Mouse (Mus musculus): ENCODE data around the gene Trim41.

Trim41 gene

GRCm38 (mm10) chr11:48789973-48790823 is 27.0 kb downstream of the Trim41 start:
- DNase-seq (ENCODE audit: low spot score): peak; percentile 74

DNA sequence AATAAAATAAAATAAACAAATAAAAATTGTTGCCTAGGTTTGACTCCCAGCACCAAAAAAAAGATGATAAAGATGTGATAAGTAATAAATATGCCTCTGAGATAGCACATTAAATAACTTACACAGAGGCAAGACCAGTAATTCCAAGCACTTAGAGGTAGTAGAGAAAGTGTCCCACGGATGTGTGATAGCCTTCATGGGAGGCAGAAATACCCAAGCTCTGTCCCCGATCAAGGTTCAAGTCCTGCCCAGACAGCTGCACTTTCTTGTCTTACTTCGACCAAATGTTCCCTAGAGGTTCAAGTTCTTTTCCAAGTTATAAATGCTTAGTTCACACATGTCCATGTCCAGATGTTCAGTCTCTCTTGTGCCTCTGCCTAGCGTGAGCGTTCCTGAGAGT is 27.9 kb downstream of the Trim41 start:
- no peak for DNase-seq (ENCODE audit: low spot score)

- DNase-seq (ENCODE audit: low spot score): peak; percentile 51
Observed at GRCm38 (mm10) chr11:48788311-48789089, 28.7 kb downstream of the Trim41 start.

- no peak for DNase-seq (ENCODE audit: low spot score)
Observed at GRCm38 (mm10) chr11:48787455-48788211, 29.5 kb downstream of the Trim41 start.

DNA sequence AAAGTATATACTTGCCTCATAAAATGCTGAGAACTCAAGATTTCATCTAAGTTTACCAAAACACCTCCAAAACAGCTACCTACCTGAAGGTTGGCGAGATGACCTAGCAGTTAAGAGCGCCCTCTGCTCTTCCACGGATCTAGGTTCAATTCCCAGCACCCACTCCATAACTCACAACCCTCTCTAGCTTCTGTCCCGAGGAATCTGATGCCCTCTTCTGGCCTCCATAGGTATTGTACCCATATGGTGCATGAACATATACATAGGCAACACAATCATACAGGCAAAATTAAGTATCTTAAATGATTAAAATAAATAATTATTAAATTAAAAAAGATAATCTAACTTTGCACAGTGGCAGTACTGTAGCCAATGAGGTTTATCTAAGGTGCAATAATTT is 34.9 kb downstream of the Trim41 start:
- no peak for DNase-seq (ENCODE audit: low spot score)

DNA sequence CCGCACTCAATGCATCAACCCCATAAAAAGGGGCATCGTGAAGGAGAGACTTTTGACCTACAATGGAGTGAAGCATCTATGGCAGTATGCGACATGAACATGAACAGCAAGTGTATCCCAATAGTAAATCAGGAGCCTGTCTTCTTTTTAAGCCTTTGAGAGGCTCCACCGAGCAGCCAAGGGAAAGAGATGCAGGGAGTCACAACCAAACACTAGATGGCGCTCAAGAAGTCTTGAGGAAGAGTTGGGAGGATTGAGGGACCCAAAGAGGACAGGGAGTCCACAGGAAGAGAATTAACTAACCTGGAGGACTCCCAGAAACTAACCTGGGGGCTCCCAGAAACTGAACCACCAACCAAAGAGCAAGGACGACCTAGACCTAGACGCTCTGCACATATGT is 37.7 kb downstream of the Trim41 start:
- no peak for DNase-seq (ENCODE audit: low spot score)

GRCm38 (mm10) chr11:48777303-48777702 is 39.9 kb downstream of the Trim41 start:
- no peak for DNase-seq (ENCODE audit: low spot score)

- no peak for DNase-seq (ENCODE audit: low spot score)
Observed at GRCm38 (mm10) chr11:48776664-48777063, 40.5 kb downstream of the Trim41 start.

GRCm38 (mm10) chr11:48775483-48775882 is 41.7 kb downstream of the Trim41 start:
- DNase-seq (ENCODE audit: low spot score): no peak

DNA sequence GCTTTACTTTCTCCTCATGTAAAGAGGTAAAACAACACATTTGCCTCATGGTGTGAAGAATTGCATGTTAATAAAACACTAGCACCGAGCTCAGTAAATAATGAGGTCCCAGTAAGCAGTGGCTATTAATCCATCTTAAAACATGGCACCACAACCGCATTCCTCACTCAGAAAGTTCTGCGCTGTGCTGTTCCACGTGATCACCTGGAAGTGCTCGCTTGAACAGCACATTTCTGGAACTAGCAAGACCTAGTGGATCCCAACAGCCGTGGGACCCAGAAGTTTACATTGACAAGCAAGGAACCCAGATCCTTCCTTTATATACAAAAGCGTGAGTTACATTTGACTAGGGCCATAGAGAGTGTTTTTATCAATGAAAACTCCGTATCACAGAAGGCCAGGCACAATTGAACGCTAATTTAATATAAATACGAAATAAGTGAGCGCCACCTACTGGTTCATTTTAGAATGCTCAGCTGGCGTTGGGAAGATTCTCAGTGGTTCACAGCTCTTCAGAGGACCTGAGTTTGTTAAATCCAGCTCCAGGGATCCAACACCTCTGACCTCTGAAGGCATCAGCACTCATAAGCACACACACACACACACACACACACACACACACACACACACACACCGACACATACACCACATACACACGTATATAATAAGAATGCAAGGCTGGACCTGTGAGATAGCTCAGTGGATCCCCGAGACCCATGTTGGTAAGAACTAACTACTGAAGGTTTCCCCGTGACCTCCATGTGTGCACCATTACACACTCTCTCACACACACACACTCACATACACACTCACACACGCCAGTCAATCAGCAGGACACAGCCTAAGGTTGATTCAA is 42.5 kb downstream of the Trim41 start:
- DNase-seq (ENCODE audit: low spot score): peak; percentile 44

DNA sequence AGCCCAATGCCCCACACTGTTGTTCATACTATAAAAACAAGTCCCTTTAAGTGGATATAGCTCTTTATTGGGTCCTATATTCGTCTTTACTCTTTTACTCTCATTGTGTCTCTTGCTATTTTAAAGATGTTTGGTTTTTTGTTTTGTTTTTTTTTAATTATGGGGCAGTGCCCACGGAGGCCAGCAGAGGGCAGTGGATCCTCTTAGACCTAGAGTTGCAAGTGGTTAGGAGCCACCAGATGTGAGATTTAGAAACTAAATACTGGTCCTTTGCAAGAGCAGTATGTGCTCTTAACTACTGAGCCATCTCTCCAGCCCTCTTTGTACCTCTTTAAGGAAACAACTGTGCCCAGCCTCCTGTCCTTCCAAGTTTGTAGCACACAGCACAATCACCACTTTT is 45.5 kb downstream of the Trim41 start:
- DNase-seq (ENCODE audit: low spot score): no peak

DNA sequence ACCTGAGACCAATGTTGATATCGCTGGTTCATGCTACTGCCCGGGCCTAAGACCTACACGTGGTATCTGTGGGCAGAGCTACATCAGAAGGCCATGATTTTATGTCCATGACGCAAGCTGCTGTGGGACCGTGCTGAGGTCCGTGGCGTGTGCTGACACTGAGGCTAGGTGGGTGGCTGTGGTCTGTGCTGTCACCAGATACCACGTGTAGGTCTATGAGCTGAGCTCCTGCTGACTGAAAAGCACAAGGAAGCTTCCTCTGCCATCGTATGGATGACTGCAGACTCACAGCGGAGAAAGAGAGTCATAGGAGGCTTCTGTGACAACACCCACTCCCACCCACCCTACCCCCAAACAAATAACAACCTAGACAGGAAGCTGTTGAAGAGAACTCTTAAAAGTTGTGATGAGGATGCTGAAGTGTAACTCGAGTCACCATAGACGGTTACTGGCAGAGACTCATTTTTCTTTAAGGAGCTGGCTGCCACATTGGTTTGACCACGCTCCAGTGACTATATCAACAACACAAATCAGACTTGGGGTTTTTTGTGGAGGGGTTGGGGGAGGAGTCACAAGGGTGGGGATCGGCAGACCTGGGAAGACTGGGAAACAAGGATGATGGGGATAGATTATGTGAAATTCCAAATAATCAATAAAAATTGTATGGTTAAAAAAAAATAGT is 49.8 kb downstream of the Trim41 start:
- DNase-seq (ENCODE audit: low spot score): no peak

DNA sequence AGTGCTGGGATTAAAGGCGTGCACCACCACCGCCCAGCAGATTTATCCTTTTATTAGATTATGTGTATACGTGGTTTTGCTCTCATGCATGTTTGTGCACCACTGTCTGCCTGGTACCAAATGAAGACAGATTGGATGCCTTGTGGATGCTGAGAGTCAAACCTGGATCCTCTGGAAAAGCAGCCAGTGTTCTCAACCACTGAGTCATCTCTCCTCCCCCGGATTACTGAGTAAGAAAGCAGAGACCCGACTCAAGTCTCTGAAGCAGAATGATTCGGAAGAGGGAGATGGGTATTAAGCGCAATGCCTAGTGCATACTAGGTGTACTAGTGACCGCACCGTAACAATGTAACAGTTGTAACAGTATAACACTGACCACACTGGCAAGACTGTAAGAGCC is 53.0 kb downstream of the Trim41 start:
- no peak for DNase-seq (ENCODE audit: low spot score)

DNA sequence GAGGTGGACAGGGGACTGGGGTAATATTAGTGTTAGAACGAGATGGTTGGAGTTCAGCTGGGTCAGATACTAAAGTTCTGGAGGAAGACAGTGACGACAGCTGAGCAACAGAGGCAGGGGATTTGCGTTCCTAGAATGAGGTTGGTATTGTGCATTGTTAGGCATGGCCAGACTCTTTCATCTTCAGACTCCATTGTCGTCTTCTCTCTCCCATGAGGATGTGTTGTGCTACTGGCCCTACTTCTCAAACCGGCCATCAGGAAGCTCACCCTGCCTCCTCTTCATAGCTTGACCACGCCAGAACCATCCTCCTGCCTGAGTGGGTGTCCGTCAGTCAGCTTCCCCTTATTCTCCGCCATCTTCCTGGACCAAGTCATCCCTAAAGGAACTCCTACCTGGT is 58.1 kb downstream of the Trim41 start:
- no peak for DNase-seq (ENCODE audit: low spot score)
